Mouse (Mus musculus): ENCODE results near the gene Olfr1193.

DNA sequence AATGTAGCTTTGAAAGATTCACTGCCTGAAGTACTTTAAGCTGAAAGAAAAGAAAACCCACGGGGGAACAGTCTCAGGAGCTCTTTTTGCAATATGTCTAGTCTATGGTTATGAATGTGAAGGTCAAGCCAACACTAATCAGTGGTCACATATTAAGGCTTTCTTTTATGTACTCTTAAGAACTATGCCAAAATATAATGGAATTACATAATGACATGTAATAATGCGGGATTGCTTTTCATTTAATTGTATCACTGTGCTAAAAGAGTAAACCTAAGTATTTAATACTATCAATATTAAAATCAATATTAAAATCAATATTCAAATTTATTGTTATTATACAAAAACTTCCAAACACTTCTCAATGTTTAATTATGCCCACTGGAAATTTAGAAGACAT is 29.1 kb downstream of the Olfr1193 start, which contains the start of gene Olfr1196:
- TF ChIP-seq EP300 (IDR thresholded peaks at IDR 0.05; ENCODE audit: low read depth) (no peak), CTCF (IDR thresholded peaks at IDR 0.05; ENCODE audit: low read depth) (no peak)
